In genomic region chr6:145592036-145592435, GRCm38 (mm10) we compare ENCODE assay signal across 11 mouse cellular contexts. TPM values are rescaled to one million over a fixed set of nuclear protein-coding genes. Genes with fewer than 3 reads are reported as not detected.
DNase-seq lines count a peak whose midpoint lies in the region; ATAC-seq lines count a peak whose summit lies in the region.
"Had no signal": no experiment of that assay in that cellular context is flagged by ENCODE, and none has a peak within 500 bp of the region (broad histone marks: within the 10 kb centered on the region; RNA-seq: fewer than 3 reads in every experiment).

No protein-coding gene starts in this region.

- 74% methylated on average over 6 of the region's 6 CpGs for WGBS in hindbrain, embryonic 12.5 days
- 75% methylated on average over 6 of the region's 6 CpGs for WGBS in hindbrain, embryonic 14.5 days
- 66% methylated on average over 6 of the region's 6 CpGs for WGBS in neural tube, embryonic 13.5 days

- 0 out of 2 replicates have a peak overlapping the region, but pooled peaks have one; percentile 12 for H3K27ac ChIP-seq in hindbrain, embryonic 12.5 days
- H3K27ac ChIP-seq in hindbrain, embryonic 14.5 days, result no peak overlapping the region
- H3K27ac ChIP-seq in neural tube, embryonic 13.5 days (replicated peaks), result peak overlapping the region; percentile 56
- H3K27ac ChIP-seq: liver, embryonic 13.5 days had no signal

- H3K4me1 ChIP-seq in hindbrain, embryonic 12.5 days, result peaks cover 7% of the 10 kb centered on the region
- H3K4me1 ChIP-seq in hindbrain, embryonic 14.5 days (replicated peaks; ENCODE audit: control insufficient read depth, insufficient read depth, low read length), result peaks cover 5% of the 10 kb centered on the region; the same call in 1 of the 2 replicates
- H3K4me1 ChIP-seq in neural tube, embryonic 13.5 days (replicated peaks), result peaks cover 24% of the 10 kb centered on the region
- H3K4me1 ChIP-seq: liver, embryonic 13.5 days had no signal

- H3K4me3 ChIP-seq in hindbrain, embryonic 12.5 days, result no peak overlapping the region
- H3K4me3 ChIP-seq in hindbrain, embryonic 14.5 days (replicated peaks; ENCODE audit: low read length), result no peak overlapping the region
- no peak overlapping the region for H3K4me3 ChIP-seq in neural tube, embryonic 13.5 days
- H3K4me3 ChIP-seq: liver, embryonic 13.5 days had no signal

- no peak for DNase-seq in hindbrain, embryonic 14.5 days (ENCODE audit: low spot score)
- DNase-seq in neural tube, embryonic 10.5 days (ENCODE audit: extremely low spot score, low spot score), result no peak
- no peak for DNase-seq in adrenal gland, postnatal 10 days
- no peak for DNase-seq in ovary, adult 18-20 months (ENCODE audit: low spot score)
- DNase-seq: cerebellum, adult 9-10 months; liver, embryonic 13.5 days had no signal

- H3K27me3 ChIP-seq in hindbrain, embryonic 12.5 days, result no peaks in the 10 kb centered on the region
- no peaks in the 10 kb centered on the region for H3K27me3 ChIP-seq in hindbrain, embryonic 14.5 days (ENCODE audit: control insufficient read depth, insufficient read depth, low read length)
- no peaks in the 10 kb centered on the region for H3K27me3 ChIP-seq in neural tube, embryonic 13.5 days
- H3K27me3 ChIP-seq: liver, embryonic 13.5 days had no signal

- H3K9ac ChIP-seq in hindbrain, embryonic 12.5 days, result no peak overlapping the region
- no peak overlapping the region for H3K9ac ChIP-seq in hindbrain, embryonic 14.5 days
- no peak overlapping the region for H3K9ac ChIP-seq in neural tube, embryonic 13.5 days
- H3K9ac ChIP-seq: liver, embryonic 13.5 days had no signal

- no peak for ATAC-seq in hindbrain, embryonic 12.5 days (ENCODE audit: low FRiP score)
- ATAC-seq in hindbrain, embryonic 14.5 days (ENCODE audit: low FRiP score), result no peak
- ATAC-seq in neural tube, embryonic 13.5 days (ENCODE audit: low read depth), result no peak
- 0 out of 2 replicates have a peak, but pooled peaks have one; percentile 23 for ATAC-seq in megakaryocyte, adult 5-6 weeks (ENCODE audit: poor library complexity, severe bottlenecking)

- H3K9me3 ChIP-seq in hindbrain, embryonic 12.5 days (replicated peaks), result no peaks in the 10 kb centered on the region
- H3K9me3 ChIP-seq in hindbrain, embryonic 14.5 days (ENCODE audit: control insufficient read depth, low read length), result no peaks in the 10 kb centered on the region
- no peaks in the 10 kb centered on the region for H3K9me3 ChIP-seq in neural tube, embryonic 13.5 days
- H3K9me3 ChIP-seq: liver, embryonic 13.5 days had no signal

- no peak overlapping the region for H3K4me2 ChIP-seq in hindbrain, embryonic 12.5 days (replicated peaks)
- no peak overlapping the region for H3K4me2 ChIP-seq in hindbrain, embryonic 14.5 days (replicated peaks)
- H3K4me2 ChIP-seq in neural tube, embryonic 13.5 days, result no peak overlapping the region
- H3K4me2 ChIP-seq: liver, embryonic 13.5 days had no signal

- no peaks in the 10 kb centered on the region for H3K36me3 ChIP-seq in hindbrain, embryonic 12.5 days
- no peaks in the 10 kb centered on the region for H3K36me3 ChIP-seq in hindbrain, embryonic 14.5 days (replicated peaks; ENCODE audit: control insufficient read depth, insufficient read depth)
- no peaks in the 10 kb centered on the region for H3K36me3 ChIP-seq in neural tube, embryonic 13.5 days
- H3K36me3 ChIP-seq: liver, embryonic 13.5 days had no signal

RNA-seq across cellular contexts. Expression of gene Lmntd1, which starts 22.1 kb away (rescaled TPM):
- polyA plus RNA-seq in hindbrain, embryonic 12.5 days (2016; fragmentation: Nextera tagmentation; extraction: Ambion mirVana), result 0.39 and 0.58 TPM in 2 replicates
- 0.95 and 1.3 TPM in 2 replicates for polyA plus RNA-seq in hindbrain, embryonic 14.5 days (2014; fragmentation: Nextera tagmentation; extraction: Ambion mirVana)
- 0.98 and 1.2 TPM in 2 replicates for polyA plus RNA-seq in neural tube, embryonic 13.5 days (2015; fragmentation: Nextera tagmentation; extraction: Ambion mirVana)
- not detected in 2 replicates for total RNA-seq in megakaryocyte, adult 5-6 weeks (2015)
- total RNA-seq in megakaryocyte, adult 5-6 weeks (2017), result not detected in 2 replicates
- total RNA-seq in adrenal gland, postnatal 10 days (2021), result 1 to 10 TPM; 1.2 to 1.7 TPM
- total RNA-seq: hematopoietic stem cell, adult 5-6 weeks had no signal
- polyA plus RNA-seq: liver, embryonic 13.5 days had no signal

RNA-seq across cellular contexts. Expression of gene Tuba3b, which starts 23.5 kb away (rescaled TPM):
- not detected in 2 replicates for polyA plus RNA-seq in hindbrain, embryonic 12.5 days (2016; fragmentation: Nextera tagmentation; extraction: Ambion mirVana)
- polyA plus RNA-seq in hindbrain, embryonic 14.5 days (2014; fragmentation: Nextera tagmentation; extraction: Ambion mirVana), result not detected in 2 replicates
- not detected in 2 replicates for polyA plus RNA-seq in neural tube, embryonic 13.5 days (2015; fragmentation: Nextera tagmentation; extraction: Ambion mirVana)
- not detected in 2 replicates for total RNA-seq in megakaryocyte, adult 5-6 weeks (2015)
- not detected in 2 replicates for total RNA-seq in megakaryocyte, adult 5-6 weeks (2017)
- not detected for total RNA-seq in adrenal gland, postnatal 10 days (2021)
- total RNA-seq: hematopoietic stem cell, adult 5-6 weeks; layer of hippocampus, postnatal 10 days had no signal
- polyA plus RNA-seq: liver, embryonic 13.5 days had no signal
